Mouse (Mus musculus) kidney, adult 2 months (tissue): ENCODE data around the gene Ttll4. TPM values are rescaled to one million over a fixed set of nuclear protein-coding genes. Genes with fewer than 3 reads are reported as not detected.
A peak's percentile ranks its signal among the peaks of the same experiment; 100 is the strongest.

Experiments used
- DNase-seq: peaks from one replicate; pipeline ENCODE4 v3.0.0; 2021
- H3K27ac ChIP-seq: fragments of 200-500 bp; 2 replicates; pipeline ENCODE4 v1.5.1; 2012; ENCODE audit warnings: low read depth, low read length, control low read depth, inconsistent platforms; ENCODE audit not compliant: insufficient read depth
- H3K27me3 ChIP-seq: fragments of 200-500 bp; replicated peaks from 2 replicates; pipeline ENCODE4 v1.6.1; 2012; ENCODE audit warnings: mild to moderate bottlenecking, moderate library complexity, low read length, inconsistent platforms; ENCODE audit not compliant: control insufficient read depth, insufficient read depth
- H3K36me3 ChIP-seq: fragments of 200-500 bp; 2 replicates; pipeline ENCODE4 v1.6.1; 2012; ENCODE audit warnings: mild to moderate bottlenecking, moderate library complexity, low read length, inconsistent platforms; ENCODE audit not compliant: control insufficient read depth, insufficient read depth
- H3K4me1 ChIP-seq: fragments of 200-500 bp; 2 replicates; pipeline ENCODE4 v1.6.1; 2011; ENCODE audit warnings: low read length; ENCODE audit not compliant: control insufficient read depth, insufficient read depth
- H3K4me3 ChIP-seq: fragments of 200-500 bp; 2 replicates; pipeline ENCODE4 v1.5.1; 2011; ENCODE audit warnings: mild to moderate bottlenecking, low read depth, low read length, control low read depth; ENCODE audit not compliant: insufficient read depth
- CTCF ChIP-seq: fragments of 200-500 bp; conservative IDR thresholded peaks from 2 replicates; pipeline ENCODE4 v1.5.1; 2011; ENCODE audit warnings: low read depth, mild to moderate bottlenecking, control low read depth, low read length, moderate library complexity, mixed read lengths; ENCODE audit not compliant: insufficient read depth, insufficient read length
- POLR2A ChIP-seq: fragments of 200-500 bp; IDR thresholded peaks from one replicate; pipeline ENCODE4 v1.6.1; 2011; ENCODE audit warnings: low read depth, low read length, control low read depth
- WGBS: fragments of 180-500 bp; shearing (Covaris S2); methylation state at CpG from one replicate; pipeline ENCODE4 v1.1.7; 2018; 5-methylcytosine and 5-hydroxymethylcytosine counted together
- polyA plus RNA-seq: library from polyadenylated mRNA; depleted of rRNA; stranded (reverse); fragments of >200 nt; gene quantifications from 2 replicates; pipeline ENCODE4 v1.2.3, GENCODE M21; 2012

The Ttll4 gene
- polyA plus RNA-seq, 1 experiment = 11.2 TPM

DNA sequence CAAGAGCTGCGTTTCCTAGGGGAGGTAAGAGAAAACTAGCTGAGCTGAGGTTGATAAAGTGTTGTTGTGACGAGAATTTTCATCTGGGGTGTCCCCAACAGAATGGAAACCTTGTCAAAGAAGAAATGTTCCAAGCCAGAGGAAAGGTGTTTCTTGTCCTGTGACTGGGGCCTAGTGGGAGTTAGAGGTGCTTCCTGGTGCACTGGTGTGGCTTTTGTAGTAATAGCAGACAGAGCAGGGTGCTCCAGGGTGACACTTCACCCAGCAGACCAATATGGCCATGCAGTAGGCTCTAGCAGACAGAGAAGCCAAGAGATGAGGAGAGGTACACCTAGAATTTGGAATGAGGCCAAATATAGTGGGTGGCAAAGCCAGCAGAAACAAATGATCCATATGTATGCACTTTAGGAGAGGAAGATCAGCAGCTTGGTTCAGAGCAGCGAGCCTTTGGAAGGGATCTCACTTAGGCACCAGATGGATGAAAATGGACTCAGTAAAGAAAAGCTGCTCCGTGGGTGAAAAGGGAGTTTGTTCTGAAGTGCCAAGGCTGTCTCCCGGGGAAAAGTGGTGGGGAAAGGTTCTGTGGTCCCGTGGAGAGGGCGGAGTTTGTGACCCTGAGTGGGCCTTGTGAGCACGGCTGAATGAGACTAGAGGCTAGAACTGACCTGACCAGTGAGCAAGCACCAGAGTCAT lies 32.5 kb downstream of the Ttll4 start:
- no peak overlapping the region for H3K4me3 ChIP-seq
- no peak overlapping the region for H3K27ac ChIP-seq
- TF ChIP-seq CTCF (no peak), POLR2A (no peak)
- peaks cover 7% of the 10 kb centered on the region for H3K36me3 ChIP-seq
- peaks cover 17% of the 10 kb centered on the region for H3K4me1 ChIP-seq
- no peaks in the 10 kb centered on the region for H3K27me3 ChIP-seq
- 91% methylated on average over 8 of the region's 8 CpGs for WGBS
- no peak for DNase-seq

DNA sequence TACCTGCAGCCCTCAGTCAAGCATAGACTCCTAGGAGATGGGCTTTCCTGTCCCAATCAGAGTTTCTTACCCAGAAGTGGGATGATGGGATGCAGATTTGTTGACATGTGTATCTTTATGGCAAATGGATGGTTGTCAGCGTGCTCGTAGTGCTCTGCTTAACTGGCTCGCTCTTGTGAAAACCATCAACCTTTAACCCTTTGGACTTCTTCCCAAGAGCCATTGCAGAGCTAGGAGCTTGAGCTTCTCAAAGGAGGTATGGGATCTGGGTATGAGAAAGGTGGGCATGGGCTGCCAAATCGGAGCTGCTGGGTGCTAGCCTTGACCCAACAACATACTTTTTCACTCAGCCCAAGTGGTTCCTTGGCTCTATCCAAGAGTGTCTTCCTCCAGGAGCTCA lies 34.3 kb downstream of the Ttll4 start:
- Histone ChIP-seq H3K4me1 (peaks cover 17% of the 10 kb centered on the region), H3K4me3 (no peak overlapping the region), H3K36me3 (no peaks in the 10 kb centered on the region; the same call in none of the 2 replicates), H3K27ac (no peak overlapping the region), H3K27me3 (no peaks in the 10 kb centered on the region)
- TF ChIP-seq CTCF = no peak
- TF ChIP-seq POLR2A = no peak
- 76% methylated on average over 4 of the region's 4 CpGs for WGBS
- DNase-seq = peak; percentile 74

DNA sequence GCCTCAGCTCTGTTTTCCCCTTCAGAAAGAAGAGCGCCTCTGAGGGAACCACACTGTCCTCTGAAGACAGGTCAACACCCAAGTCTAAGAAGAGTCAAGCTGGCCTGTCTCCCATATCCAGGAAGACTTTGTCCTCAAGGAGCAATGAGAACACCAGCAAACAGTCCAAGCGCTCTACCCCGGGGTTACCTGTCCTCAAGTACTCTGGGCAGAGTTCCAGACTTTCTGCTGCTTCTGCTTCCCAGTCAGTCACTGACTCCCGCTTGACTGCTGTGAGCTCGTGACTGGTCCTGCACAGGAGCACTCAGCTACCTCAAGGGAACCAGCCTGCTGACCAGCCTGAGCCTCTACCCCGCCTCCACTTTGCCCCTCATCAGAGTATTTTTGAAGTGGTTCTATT lies 35.9 kb downstream of the Ttll4 start:
- Histone ChIP-seq H3K27me3 (no peaks in the 10 kb centered on the region), H3K27ac (peak overlapping the region; percentile 58), H3K4me1 (peaks cover 17% of the 10 kb centered on the region), H3K4me3 (no peak overlapping the region), H3K36me3 (no peaks in the 10 kb centered on the region; the same call in 1 of the 2 replicates)
- DNase-seq = peak; percentile 95
- TF ChIP-seq POLR2A (no peak), CTCF (no peak)
- WGBS = 63% methylated on average over 6 of the region's 6 CpGs

DNA sequence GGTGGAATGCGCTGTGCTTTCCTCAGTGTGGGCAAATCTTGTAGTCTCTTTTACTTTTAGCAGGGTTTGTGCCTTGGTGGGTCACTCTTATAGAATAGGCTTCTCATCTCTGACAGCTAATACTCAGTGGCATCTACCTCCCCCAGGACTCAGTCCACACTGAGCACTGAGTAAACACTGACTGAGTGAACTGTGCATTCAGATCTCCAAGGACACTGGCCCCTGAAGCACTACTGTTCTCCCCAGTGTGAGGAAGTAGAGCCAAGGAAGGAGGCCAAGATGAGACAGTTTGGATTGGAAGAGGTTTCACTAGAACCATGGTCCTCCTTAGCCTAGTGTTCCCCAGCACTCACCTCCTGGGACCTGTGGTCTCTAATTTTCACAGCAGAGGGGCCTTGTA lies 36.8 kb downstream of the Ttll4 start:
- H3K27ac ChIP-seq = no peak overlapping the region
- H3K4me1 ChIP-seq = peaks cover 17% of the 10 kb centered on the region
- 97% methylated on average over 1 of the region's 1 CpGs for WGBS
- H3K4me3 ChIP-seq = no peak overlapping the region
- H3K36me3 ChIP-seq = no peaks in the 10 kb centered on the region; the same call in 1 of the 2 replicates
- DNase-seq = no peak
- TF ChIP-seq POLR2A (no peak), CTCF (no peak)
- no peaks in the 10 kb centered on the region for H3K27me3 ChIP-seq

DNA sequence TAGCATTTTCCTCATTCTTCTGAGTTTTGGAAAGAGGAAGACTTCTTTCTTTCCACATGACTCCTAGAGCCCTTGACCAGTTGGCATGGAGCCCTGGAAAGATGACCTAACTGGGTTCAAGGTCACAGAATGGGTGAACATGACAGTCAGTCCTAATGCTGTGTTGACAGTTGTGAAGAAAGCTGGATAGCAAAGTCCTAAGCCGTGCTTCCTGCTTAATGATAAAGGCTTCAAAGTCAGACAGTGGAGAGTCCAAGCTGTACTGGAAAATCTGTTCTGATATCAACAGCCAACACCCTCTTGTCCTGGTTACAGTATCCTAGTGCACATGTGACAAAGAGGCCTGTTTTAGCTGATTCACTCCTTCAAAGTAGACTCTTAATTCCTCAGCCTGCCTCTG lies 37.2 kb downstream of the Ttll4 start:
- H3K27me3 ChIP-seq = no peaks in the 10 kb centered on the region
- no peak overlapping the region for H3K4me3 ChIP-seq
- no peak for TF ChIP-seq CTCF
- TF ChIP-seq POLR2A = no peak
- WGBS = 58% methylated on average over 1 of the region's 1 CpGs
- no peak overlapping the region for H3K27ac ChIP-seq
- H3K4me1 ChIP-seq = peaks cover 17% of the 10 kb centered on the region
- H3K36me3 ChIP-seq = no peaks in the 10 kb centered on the region; the same call in 1 of the 2 replicates
- DNase-seq = peak; percentile 65

DNA sequence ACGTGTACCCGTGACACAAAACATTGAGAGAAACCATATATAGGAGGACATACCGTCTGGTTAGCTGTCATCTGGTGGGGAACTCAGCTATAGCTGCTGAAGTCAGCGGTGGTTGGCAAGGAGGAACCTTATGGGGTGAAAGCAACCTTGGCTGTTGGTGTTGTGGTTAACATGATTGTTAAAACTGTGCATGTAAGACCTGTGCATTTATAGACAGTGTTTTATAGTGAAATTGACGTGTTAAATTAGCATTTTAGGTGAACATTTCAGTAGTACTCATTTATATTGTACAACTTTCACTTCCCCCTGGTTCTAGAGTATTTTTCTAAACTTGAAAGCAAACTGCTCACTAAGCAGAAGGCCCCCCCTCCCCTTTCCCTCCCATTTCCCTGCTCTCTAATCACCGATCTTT lies 40.6 kb downstream of the Ttll4 start:
- no peak overlapping the region for H3K27ac ChIP-seq
- no peaks in the 10 kb centered on the region; the same call in 1 of the 2 replicates for H3K36me3 ChIP-seq
- DNase-seq = no peak
- H3K4me3 ChIP-seq = no peak overlapping the region
- TF ChIP-seq POLR2A (no peak), CTCF (no peak)
- WGBS = 89% methylated on average over 6 of the region's 6 CpGs
- H3K27me3 ChIP-seq = no peaks in the 10 kb centered on the region
- H3K4me1 ChIP-seq = peaks cover 6% of the 10 kb centered on the region; the same call in 1 of the 2 replicates

DNA sequence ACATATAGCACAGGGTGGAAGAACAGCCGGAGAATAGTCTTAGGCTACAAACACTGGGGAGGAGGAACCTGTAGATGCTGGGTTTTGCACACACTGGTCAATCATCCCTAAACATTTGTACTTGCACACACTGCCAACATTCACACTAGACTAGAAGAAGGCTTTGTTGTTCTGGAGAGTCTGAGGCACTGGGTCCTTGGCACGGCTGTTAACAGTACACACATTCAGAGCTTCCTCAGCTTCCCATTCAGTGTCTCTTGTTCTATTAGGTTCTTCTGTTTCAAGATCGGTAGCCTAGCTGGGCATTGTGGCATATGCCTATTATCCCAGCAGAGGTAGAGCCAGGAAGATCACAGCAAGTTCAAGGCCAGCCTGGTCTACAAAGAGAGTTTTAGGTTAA lies 42.6 kb downstream of the Ttll4 start:
- H3K27ac ChIP-seq = no peak overlapping the region
- WGBS = 90% methylated on average over 3 of the region's 3 CpGs
- H3K36me3 ChIP-seq = no peaks in the 10 kb centered on the region
- H3K4me3 ChIP-seq = no peak overlapping the region
- TF ChIP-seq CTCF = no peak
- TF ChIP-seq POLR2A = no peak
- no peak for DNase-seq
- no peaks in the 10 kb centered on the region for H3K27me3 ChIP-seq
- no peaks in the 10 kb centered on the region; the same call in 1 of the 2 replicates for H3K4me1 ChIP-seq
